Mouse (Mus musculus) heart, embryonic 12.5 days (tissue): ENCODE data around the gene Irf5. TPM values are rescaled to one million over a fixed set of nuclear protein-coding genes. Genes with fewer than 3 reads are reported as not detected.
A peak's percentile ranks its signal among the peaks of the same experiment; 100 is the strongest.

Source experiments
- ATAC-seq: fragments of 200-750 bp; cut with Nextera tagmentation; 2 replicates; pipeline ENCODE4 v1.8.0; 2017; ENCODE audit warnings: moderate TSS enrichment, moderate library complexity; ENCODE audit not compliant: insufficient number of reproducible peaks, low FRiP score
- H3K27ac ChIP-seq: fragments of 300-500 bp; sonication (generic); 2 replicates; pipeline ENCODE4 v1.5.1; 2016; ENCODE audit warnings: mild to moderate bottlenecking, moderate library complexity; ENCODE audit not compliant: poor library complexity, severe bottlenecking
- H3K27me3 ChIP-seq: fragments of 300-500 bp; sonication (generic); replicated peaks from 2 replicates; pipeline ENCODE4 v1.6.1; 2016; ENCODE audit warnings: mild to moderate bottlenecking, moderate library complexity
- H3K36me3 ChIP-seq: fragments of 300-500 bp; sonication (generic); 2 replicates; pipeline ENCODE4 v1.6.1; 2016; ENCODE audit warnings: mild to moderate bottlenecking, moderate library complexity
- H3K4me1 ChIP-seq: fragments of 300-500 bp; sonication (generic); replicated peaks from 2 replicates; pipeline ENCODE4 v1.6.1; 2016; ENCODE audit warnings: mild to moderate bottlenecking
- H3K4me2 ChIP-seq: fragments of 300-500 bp; sonication (generic); 2 replicates; pipeline ENCODE4 v1.6.1; 2016; ENCODE audit warnings: mild to moderate bottlenecking, moderate library complexity
- H3K4me3 ChIP-seq: fragments of 300-500 bp; sonication (generic); 2 replicates; pipeline ENCODE4 v1.5.1; 2016; ENCODE audit warnings: mild to moderate bottlenecking
- H3K9ac ChIP-seq: fragments of 300-500 bp; sonication (generic); 2 replicates; pipeline ENCODE4 v1.6.1; 2016; ENCODE audit warnings: mild to moderate bottlenecking, moderate library complexity
- H3K9me3 ChIP-seq: fragments of 300-500 bp; sonication (generic); replicated peaks from 2 replicates; pipeline ENCODE4 v1.6.1; 2016; ENCODE audit warnings: mild to moderate bottlenecking, moderate library complexity
- WGBS: fragments of 180-500 bp; shearing (Covaris S2); methylation state at CpG from one replicate; pipeline ENCODE4 v1.1.7; 2016; 5-methylcytosine and 5-hydroxymethylcytosine counted together
- polyA plus RNA-seq: library from polyadenylated mRNA; unstranded; fragments of >200 nt; fragmentation: Nextera tagmentation; extraction: Ambion mirVana; gene quantifications from 2 replicates; pipeline ENCODE4 v1.2.1, GENCODE M21; 2016

Irf5 gene
- polyA plus RNA-seq, 1 experiment from 2014 or later = 11.2 TPM

DNA sequence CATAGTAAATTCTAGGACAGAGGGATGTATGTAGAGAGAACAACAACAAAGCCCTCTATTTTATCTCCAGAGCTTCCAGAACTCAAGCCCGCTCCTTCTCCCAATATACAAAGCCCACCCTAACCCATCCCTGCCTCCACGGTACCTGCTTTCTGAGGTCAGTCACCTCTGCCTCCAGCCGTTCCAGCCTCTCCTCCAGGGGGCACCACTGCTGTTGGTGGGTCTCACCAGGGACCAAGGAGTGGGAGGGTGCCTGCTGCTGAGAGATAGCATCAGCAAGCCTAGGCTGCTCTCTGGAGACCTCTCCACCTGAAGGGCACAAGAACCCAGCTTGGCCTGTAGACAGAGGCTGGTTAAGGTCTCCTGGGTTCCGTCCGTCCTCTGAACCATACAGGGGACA is 20.9 kb upstream of the Irf5 start:
- Histone ChIP-seq H3K36me3 (no peaks in the 10 kb centered on the region; the same call in 1 of the 2 replicates), H3K4me1 (peaks cover 25% of the 10 kb centered on the region), H3K9me3 (no peaks in the 10 kb centered on the region), H3K9ac (no peak overlapping the region), H3K4me2 (no peak overlapping the region), H3K27ac (no peak overlapping the region), H3K4me3 (no peak overlapping the region), H3K27me3 (0 out of 2 replicates have a peak, but pooled peaks cover 3% of the 10 kb centered on the region)
- no peak for ATAC-seq
- 87% methylated on average over 5 of the region's 5 CpGs for WGBS

DNA sequence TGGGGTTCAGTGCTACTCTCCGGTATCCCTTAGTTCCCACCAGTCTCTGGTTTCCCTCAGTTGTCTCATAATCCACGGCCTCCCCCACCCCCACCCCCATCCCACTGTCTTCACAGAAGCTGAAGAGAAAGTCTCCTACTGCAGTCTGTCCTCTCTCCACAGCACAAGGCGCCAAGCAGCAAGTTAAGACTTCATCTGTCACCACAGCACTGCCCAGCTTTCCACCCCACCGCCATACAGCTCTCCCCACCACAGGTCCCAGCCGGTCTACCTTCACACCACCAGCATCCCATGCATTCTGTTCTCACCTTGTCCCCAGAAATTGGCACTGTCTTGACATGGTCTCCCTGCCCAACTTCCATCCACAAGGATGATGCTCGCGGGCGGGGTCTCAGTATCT is 19.6 kb upstream of the Irf5 start:
- peaks cover 25% of the 10 kb centered on the region for H3K4me1 ChIP-seq
- peak overlapping the region; percentile 58 for H3K4me3 ChIP-seq
- H3K27me3 ChIP-seq = 0 out of 2 replicates have a peak, but pooled peaks cover 3% of the 10 kb centered on the region
- no peaks in the 10 kb centered on the region for H3K9me3 ChIP-seq
- 18% methylated on average over 8 of the region's 8 CpGs for whole genome bisulfite sequencing
- H3K4me2 ChIP-seq = peak overlapping the region; percentile 71
- ATAC-seq = 0 out of 2 replicates have a peak, but pooled peaks have one; percentile 1
- H3K36me3 ChIP-seq = no peaks in the 10 kb centered on the region; the same call in 1 of the 2 replicates
- H3K9ac ChIP-seq = peak overlapping the region; percentile 68
- no peak overlapping the region for H3K27ac ChIP-seq

DNA sequence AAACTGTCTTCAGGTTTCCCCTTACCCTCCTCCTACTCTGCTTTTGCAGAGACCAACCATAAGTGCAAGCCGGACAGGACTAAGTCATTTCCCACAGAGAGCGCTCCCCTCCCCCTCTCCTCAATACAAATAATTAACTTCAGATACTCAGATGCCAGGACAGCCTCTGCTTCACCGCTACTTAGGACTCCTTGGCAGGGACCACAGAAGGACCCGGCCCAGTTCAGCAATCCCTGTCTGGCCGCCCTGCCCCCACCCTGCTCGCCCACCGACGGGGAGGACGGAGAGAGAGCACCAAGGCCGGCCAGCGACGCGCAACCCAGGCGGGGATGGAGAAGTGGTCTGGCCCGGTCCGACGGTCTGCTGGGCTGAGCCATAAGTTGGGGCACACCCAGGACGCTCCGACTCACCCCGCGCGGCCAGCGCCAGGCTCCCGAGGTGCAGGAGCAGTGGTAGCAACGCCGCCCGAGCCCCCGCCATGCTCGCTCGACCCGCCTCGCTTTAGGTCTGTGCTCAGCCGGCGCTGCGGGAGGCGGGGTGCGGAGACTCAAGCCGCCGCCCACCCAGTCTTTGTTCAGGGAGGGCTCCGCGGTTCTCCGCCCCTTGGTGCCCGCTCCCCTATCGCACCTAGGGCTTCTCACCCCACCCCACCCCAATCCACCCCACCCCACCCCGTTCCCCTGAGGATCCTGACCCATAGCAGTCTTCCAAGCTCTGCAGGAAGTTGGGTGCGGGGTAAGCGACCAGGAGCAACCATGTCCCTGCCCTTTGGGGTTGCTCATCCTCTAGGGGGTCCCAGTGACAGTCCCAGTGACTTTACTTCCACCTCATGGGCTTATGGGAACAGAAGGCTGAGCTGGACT is 18.7 kb upstream of the Irf5 start, which contains the start of gene Kcp:
Kcp (minus strand) TSS at position 506 of the 863 bp plus-strand sequence.
- H3K27me3 ChIP-seq = 0 out of 2 replicates have a peak, but pooled peaks cover 3% of the 10 kb centered on the region
- H3K4me3 ChIP-seq = peak within 1 kb of the TSS; percentile 58
- no peaks in the 10 kb centered on the region for H3K9me3 ChIP-seq
- no peak within 1 kb of the TSS for H3K27ac ChIP-seq
- H3K9ac ChIP-seq = peak within 1 kb of the TSS; percentile 68
- peak within 1 kb of the TSS; percentile 71 for H3K4me2 ChIP-seq
- under 1% methylated on average over 44 of the region's 47 CpGs for WGBS
- H3K4me1 ChIP-seq = peaks cover 26% of the 10 kb centered on the region
- no peaks in the 10 kb centered on the region; the same call in 1 of the 2 replicates for H3K36me3 ChIP-seq
- peak; percentile 58; the same call in 1 of the 2 replicates for ATAC-seq

DNA sequence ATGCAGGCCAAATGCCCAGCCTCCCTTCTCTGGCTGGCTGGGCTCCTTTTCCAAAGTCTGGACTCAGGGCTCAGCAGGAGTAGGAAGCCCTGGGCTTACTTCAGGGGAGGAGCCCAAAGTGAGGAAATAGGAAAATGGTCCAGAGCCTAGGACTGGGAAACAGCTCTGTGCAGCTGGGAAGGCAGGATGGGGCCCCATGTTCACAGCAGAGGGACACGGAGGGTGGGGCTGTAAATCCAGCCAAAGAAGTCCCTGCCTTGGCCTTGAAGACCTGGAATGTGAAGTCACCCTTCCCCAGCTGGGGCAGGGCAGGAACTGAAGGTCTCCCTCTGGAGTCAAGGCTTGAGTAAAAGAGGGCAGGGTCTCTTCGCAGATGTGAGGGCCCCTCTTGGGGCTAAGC is 17.3 kb upstream of the Irf5 start:
- H3K9ac ChIP-seq = no peak overlapping the region
- H3K27ac ChIP-seq = no peak overlapping the region
- H3K36me3 ChIP-seq = no peaks in the 10 kb centered on the region
- H3K4me2 ChIP-seq = no peak overlapping the region
- H3K4me3 ChIP-seq = no peak overlapping the region
- 0 out of 2 replicates have a peak, but pooled peaks have one; percentile 22 for ATAC-seq
- H3K9me3 ChIP-seq = no peaks in the 10 kb centered on the region
- 0 out of 2 replicates have a peak, but pooled peaks cover 3% of the 10 kb centered on the region for H3K27me3 ChIP-seq
- WGBS = 41% methylated on average over 2 of the region's 2 CpGs
- H3K4me1 ChIP-seq = peaks cover 39% of the 10 kb centered on the region

DNA sequence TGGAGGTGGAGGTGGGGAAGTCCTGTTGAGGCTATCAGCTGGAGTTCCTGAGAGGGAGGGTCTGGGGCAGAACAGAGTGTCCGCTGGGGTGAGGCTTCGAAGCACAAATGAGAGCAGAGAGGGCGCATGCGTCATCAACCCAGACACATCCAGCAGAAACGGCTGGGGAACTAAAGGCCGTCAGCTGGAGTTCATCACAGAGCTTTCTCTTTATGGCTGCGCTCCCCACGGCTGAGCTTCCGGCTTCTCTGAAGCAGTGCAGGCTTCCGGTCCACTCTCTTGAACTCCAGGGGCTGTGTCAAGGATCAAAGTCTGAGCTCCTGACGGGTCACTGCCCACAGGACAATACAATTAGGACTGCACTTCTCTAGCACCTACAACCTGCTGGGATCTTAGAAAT is 13.1 kb upstream of the Irf5 start:
- Histone ChIP-seq H3K4me1 (peaks cover 20% of the 10 kb centered on the region), H3K9ac (peak overlapping the region; percentile 38; the same call in 1 of the 2 replicates)
- 0% methylated on average over 11 of the region's 11 CpGs for WGBS

DNA sequence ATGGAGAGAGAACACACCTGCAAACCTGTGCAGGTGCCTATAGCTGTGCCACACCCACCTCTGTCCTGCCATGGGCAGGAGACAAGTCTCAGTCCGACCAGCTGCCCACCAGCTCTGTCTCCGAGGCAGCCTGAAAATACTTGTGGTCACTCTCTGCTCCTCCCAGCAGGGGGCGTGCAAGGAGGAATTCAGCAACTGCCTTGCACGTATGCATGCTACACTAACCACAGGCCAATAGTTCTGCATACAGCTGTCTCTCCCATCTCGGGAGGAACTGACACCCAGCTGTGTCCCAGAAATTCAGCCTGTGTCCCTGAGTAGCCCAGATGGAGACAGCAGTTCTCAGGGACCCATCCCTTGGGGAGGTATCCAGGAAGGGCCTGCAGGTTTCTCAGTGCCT is 9.3 kb upstream of the Irf5 start:
- Histone ChIP-seq H3K27ac (no peak overlapping the region), H3K9ac (no peak overlapping the region), H3K27me3 (no peaks in the 10 kb centered on the region), H3K9me3 (peaks cover 4% of the 10 kb centered on the region; the same call in 1 of the 2 replicates), H3K4me3 (no peak overlapping the region), H3K4me2 (no peak overlapping the region), H3K4me1 (peaks cover 14% of the 10 kb centered on the region), H3K36me3 (no peaks in the 10 kb centered on the region)
- ATAC-seq = no peak
- WGBS = 5% methylated on average over 5 of the region's 5 CpGs

More for the DNA sequence above, 13.1 kb upstream of the Irf5 start:
- no peaks in the 10 kb centered on the region for H3K9me3 ChIP-seq
- ATAC-seq = peak; percentile 69
- H3K36me3 ChIP-seq = no peaks in the 10 kb centered on the region
- peak overlapping the region; percentile 27 for H3K4me3 ChIP-seq
- H3K4me2 ChIP-seq = peak overlapping the region; percentile 62
- no peaks in the 10 kb centered on the region for H3K27me3 ChIP-seq
- peak overlapping the region; percentile 66 for H3K27ac ChIP-seq

DNA sequence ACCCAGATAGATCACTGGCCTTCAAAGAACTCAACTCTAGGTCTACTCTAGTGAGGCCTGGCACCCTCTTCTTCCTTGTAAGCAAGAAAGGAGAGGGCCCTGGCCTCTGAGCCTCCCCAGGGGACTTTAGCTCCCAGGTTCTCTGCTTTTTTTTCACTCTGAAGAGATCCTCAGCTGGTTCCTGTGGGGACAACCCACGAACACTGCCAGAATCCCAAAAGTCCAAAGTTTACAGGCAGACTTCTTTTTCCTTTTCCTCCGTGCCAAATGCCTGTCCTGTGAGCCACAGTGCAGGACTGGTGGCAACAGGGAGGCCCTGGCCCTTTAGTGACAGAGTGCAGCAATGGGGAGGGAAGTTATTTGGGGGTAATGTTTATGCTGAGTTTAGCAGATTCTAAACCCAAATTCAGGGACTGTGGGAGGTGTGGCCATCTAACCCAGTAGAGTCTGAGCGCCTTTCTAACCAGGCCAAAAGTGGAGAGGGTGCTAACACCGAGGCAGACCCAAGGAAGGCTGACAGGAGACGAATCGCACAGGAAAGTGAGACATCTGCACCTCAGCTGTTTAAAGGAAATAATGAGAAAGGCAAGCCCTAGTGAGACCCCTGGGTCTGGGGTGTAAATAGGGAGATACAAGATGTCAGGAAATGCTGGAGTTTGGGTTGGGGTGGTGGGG is 3.7 kb upstream of the Irf5 start:
- WGBS = 69% methylated on average over 6 of the region's 6 CpGs
- no peak overlapping the region for H3K4me3 ChIP-seq
- ATAC-seq = no peak
- no peaks in the 10 kb centered on the region for H3K36me3 ChIP-seq
- no peak overlapping the region for H3K27ac ChIP-seq
- H3K9ac ChIP-seq = no peak overlapping the region
- 0 out of 2 replicates have a peak, but pooled peaks cover 7% of the 10 kb centered on the region for H3K27me3 ChIP-seq
- H3K9me3 ChIP-seq = peaks cover 4% of the 10 kb centered on the region
- H3K4me2 ChIP-seq = no peak overlapping the region
- peaks cover 16% of the 10 kb centered on the region for H3K4me1 ChIP-seq

DNA sequence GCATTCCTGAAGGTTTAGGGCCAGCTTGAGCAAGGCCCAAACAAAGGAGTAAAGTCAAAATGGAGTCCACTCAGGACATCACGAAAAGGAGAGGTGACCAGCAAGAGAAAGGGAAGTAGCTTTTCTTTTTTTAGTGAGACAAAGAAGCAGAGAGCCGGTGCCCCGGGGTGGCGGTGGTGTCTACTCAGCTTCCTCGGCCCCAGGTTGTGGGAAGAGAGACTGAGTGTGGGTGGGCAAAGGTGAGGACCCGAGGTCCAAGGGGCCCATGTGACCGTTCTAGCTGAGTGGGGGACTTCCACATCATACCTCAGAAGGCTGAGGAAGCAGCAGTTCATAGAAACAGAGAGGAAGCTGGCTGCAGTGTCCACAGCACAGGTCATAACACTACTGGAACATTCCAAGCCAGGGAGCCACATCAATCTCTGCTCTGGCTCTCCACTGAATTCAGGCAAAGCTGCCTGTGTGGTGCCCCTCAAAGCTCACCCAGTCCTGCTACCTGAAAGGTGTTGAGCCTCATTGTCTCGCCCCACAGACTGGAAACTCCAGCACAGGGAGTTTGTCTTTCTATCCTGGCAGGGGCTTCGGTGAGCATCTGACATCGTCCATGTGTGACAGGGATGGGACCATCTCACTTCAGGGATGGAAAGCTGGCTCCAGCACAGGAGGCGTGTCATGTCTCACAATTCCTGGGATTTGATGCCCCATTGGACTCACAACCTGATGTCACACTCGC is 3.0 kb upstream of the Irf5 start:
- H3K4me2 ChIP-seq = no peak overlapping the region
- H3K9me3 ChIP-seq = peaks cover 4% of the 10 kb centered on the region
- no peak overlapping the region for H3K4me3 ChIP-seq
- H3K27me3 ChIP-seq = 0 out of 2 replicates have a peak, but pooled peaks cover 7% of the 10 kb centered on the region
- WGBS = 69% methylated on average over 12 of the region's 12 CpGs
- no peak overlapping the region for H3K27ac ChIP-seq
- no peaks in the 10 kb centered on the region for H3K36me3 ChIP-seq
- no peak for ATAC-seq
- H3K9ac ChIP-seq = no peak overlapping the region
- H3K4me1 ChIP-seq = peaks cover 24% of the 10 kb centered on the region

DNA sequence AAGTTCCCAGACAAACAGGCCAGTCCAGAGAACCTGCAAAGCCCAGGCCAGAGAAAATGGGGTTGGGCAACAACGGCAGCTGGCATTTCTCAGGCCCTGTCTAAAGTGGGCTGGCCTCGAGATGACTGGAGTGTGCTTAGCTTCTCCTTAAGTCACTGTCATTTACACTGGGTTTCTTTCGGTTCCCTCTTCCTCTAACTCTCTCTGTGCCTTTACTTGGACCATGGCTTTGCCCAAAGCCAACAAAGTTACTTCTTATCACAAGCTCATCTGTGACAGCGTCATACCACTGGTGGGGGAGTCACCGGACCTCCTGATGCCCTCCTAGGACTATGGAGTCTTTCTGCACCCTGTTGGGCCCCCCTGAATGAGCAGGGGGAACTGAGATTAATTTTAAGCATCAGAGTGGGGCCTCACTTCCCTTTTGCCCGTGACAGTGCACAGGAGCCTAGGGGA is 2.4 kb upstream of the Irf5 start:
- no peak overlapping the region for H3K27ac ChIP-seq
- 0 out of 2 replicates have a peak, but pooled peaks cover 7% of the 10 kb centered on the region for H3K27me3 ChIP-seq
- 27% methylated on average over 6 of the region's 6 CpGs for WGBS
- peaks cover 4% of the 10 kb centered on the region for H3K9me3 ChIP-seq
- H3K4me2 ChIP-seq = no peak overlapping the region
- ATAC-seq = no peak
- H3K4me3 ChIP-seq = no peak overlapping the region
- H3K36me3 ChIP-seq = no peaks in the 10 kb centered on the region
- no peak overlapping the region for H3K9ac ChIP-seq
- peaks cover 29% of the 10 kb centered on the region for H3K4me1 ChIP-seq

DNA sequence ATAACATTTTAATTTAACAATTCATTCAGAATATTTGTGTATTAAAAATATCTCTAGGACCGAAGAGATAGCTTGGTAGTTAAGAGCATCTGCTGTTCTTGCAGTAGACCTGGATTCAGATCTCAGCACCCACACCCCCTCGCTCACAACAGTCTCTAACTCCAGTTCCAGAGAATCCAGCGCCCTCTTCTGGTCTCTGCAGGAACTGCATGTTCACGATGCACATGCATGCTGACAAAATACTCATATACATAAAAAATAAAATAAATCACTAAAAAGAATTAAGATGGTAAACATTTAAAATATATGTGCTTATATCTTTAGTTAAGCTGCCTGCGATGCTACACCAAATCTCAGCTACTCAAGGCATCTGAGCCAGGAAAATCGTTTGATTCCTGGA is 1.2 kb upstream of the Irf5 start:
- ATAC-seq = no peak
- Histone ChIP-seq H3K4me3 (no peak overlapping the region), H3K9me3 (no peaks in the 10 kb centered on the region; the same call in 1 of the 2 replicates), H3K36me3 (no peaks in the 10 kb centered on the region), H3K4me1 (peaks cover 41% of the 10 kb centered on the region), H3K4me2 (no peak overlapping the region), H3K9ac (no peak overlapping the region), H3K27me3 (0 out of 2 replicates have a peak, but pooled peaks cover 7% of the 10 kb centered on the region), H3K27ac (no peak overlapping the region)
- WGBS = 67% methylated on average over 6 of the region's 6 CpGs
